ENCODE assay signal across 8 mouse cellular contexts in the genomic region with DNA sequence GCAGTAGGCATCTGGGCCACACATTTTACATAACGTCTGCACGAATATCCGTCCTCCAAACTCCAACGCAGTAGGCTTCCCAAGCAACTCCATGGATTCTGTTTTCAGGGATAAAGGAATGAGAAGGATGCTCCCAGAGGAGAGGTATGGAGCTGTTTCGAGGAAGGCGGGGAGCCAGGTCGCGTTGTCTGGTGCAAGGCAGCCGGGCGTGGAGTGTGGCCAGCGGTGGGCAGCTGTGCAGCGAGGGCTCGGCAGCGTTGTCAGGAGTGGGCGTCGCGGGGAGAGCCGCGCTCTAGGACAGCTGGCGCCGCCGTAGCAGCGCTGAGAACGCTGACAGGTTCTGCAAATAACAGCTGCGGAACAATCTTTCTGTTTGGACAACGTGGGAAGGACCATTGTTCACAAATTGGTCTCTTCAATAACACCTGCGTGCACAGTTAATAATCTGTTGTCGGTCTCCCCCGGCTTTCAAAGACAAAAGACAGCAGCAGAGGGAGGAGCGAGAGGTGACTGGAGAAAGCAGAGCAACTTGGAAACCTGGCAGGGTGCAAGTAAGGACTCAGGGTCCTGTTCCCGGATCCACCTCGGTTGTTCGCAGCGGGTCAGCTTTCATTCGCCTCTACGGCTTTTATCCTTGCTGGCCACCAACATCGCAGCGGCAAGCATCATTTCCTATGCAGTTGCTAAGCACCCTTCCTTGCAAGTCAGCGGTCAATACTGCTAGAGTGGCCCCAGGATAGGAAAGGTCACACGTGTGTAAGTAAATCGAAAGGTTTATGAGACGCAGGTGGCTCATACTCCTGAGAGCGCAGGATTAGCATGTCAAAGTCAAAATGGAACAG.
DNase-seq lines count a peak whose midpoint lies in the region; ATAC-seq and TF ChIP-seq lines count a peak whose summit lies in the region.

No protein-coding gene starts in this region.

- peaks cover 35% of the 10 kb centered on the region for H3K4me1 ChIP-seq in kidney, embryonic 16.5 days (ENCODE audit: insufficient read depth, low read length)
- H3K4me1 ChIP-seq in heart, embryonic 14.5 days (ENCODE audit: control insufficient read depth in 2 of 2, insufficient read depth in 2 of 2, low read length in 2 of 2), result peaks cover 11 to 16% of the 10 kb centered on the region in 2 experiments; a peak in 3 of 4 replicates
- peaks cover 51% of the 10 kb centered on the region for H3K4me1 ChIP-seq in midbrain, embryonic 12.5 days

- DNase-seq in kidney, adult 8-10 months, result no peak
- DNase-seq in embryo, embryonic 10 days (ENCODE audit: low spot score), result peak; percentile 75
- DNase-seq in left cerebral cortex, adult 2 months (ENCODE audit: extremely low spot score in 1 of 2, low spot score in 2 of 2), result peak; percentile 54 to 69
- DNase-seq in thymus, postnatal 4 days, result peak; percentile 55
- DNase-seq in cerebellum, adult 9-11 months, result no peak

- TF ChIP-seq CTCF in left cerebral cortex, adult 2 months (IDR thresholded peaks at IDR 0.05), result no peak

- no peak overlapping the region for H3K27ac ChIP-seq in kidney, embryonic 16.5 days (ENCODE audit: low read length)
- H3K27ac ChIP-seq in heart, embryonic 14.5 days (replicated peaks in 1 of 2; ENCODE audit: control insufficient read depth in 1 of 2, insufficient read depth in 1 of 2, low read depth in 2 of 2, low read length in 2 of 2), result no peak overlapping the region
- peak overlapping the region; percentile 89 for H3K27ac ChIP-seq in left cerebral cortex, adult 2 months
- peak overlapping the region; percentile 63 for H3K27ac ChIP-seq in midbrain, embryonic 12.5 days (replicated peaks)

- intact Hi-C loops in left cerebral cortex, adult 2 months (cut with DNase I), result no loop called here

- H3K9me3 ChIP-seq in kidney, embryonic 16.5 days (ENCODE audit: low read length), result no peaks in the 10 kb centered on the region
- no peaks in the 10 kb centered on the region for H3K9me3 ChIP-seq in heart, embryonic 14.5 days (ENCODE audit: control insufficient read depth, low read length)
- no peaks in the 10 kb centered on the region for H3K9me3 ChIP-seq in midbrain, embryonic 12.5 days

- H3K27me3 ChIP-seq in kidney, embryonic 16.5 days (ENCODE audit: insufficient read depth, low read length), result no peaks in the 10 kb centered on the region
- no peaks in the 10 kb centered on the region for H3K27me3 ChIP-seq in heart, embryonic 14.5 days (ENCODE audit: control insufficient read depth, insufficient read depth, low read length)
- peaks cover 34% of the 10 kb centered on the region for H3K27me3 ChIP-seq in midbrain, embryonic 12.5 days

- no peak for ATAC-seq in kidney, embryonic 16.5 days (ENCODE audit: low FRiP score, low TSS enrichment)
- no peak for ATAC-seq in heart, embryonic 14.5 days (ENCODE audit: insufficient number of reproducible peaks, insufficient read depth, low FRiP score, low read depth)
- peak; percentile 69 for ATAC-seq in midbrain, embryonic 12.5 days (ENCODE audit: low FRiP score, low read depth)

- 1% methylated on average over 43 of the region's 43 CpGs for WGBS in kidney, embryonic 16.5 days
- WGBS in heart, embryonic 14.5 days, result under 1% methylated on average over 43 of the region's 43 CpGs
- WGBS in midbrain, embryonic 12.5 days, result under 1% methylated on average over 43 of the region's 43 CpGs

- peak overlapping the region; percentile 41 for H3K4me3 ChIP-seq in kidney, embryonic 16.5 days (ENCODE audit: low read length)
- H3K4me3 ChIP-seq in heart, embryonic 14.5 days (ENCODE audit: control insufficient read depth in 1 of 2, insufficient read depth in 1 of 2, low read depth in 1 of 2, low read length in 2 of 2), result peak overlapping the region; percentile 42 to 45
- H3K4me3 ChIP-seq in left cerebral cortex, adult 2 months, result peak overlapping the region; percentile 53
- H3K4me3 ChIP-seq in midbrain, embryonic 12.5 days, result peak overlapping the region; percentile 38

- H3K36me3 ChIP-seq in kidney, embryonic 16.5 days (ENCODE audit: insufficient read depth, low read length), result no peaks in the 10 kb centered on the region
- H3K36me3 ChIP-seq in heart, embryonic 14.5 days (ENCODE audit: control insufficient read depth, insufficient read depth, low read length), result no peaks in the 10 kb centered on the region
- H3K36me3 ChIP-seq in midbrain, embryonic 12.5 days, result no peaks in the 10 kb centered on the region

- H3K4me2 ChIP-seq in kidney, embryonic 16.5 days (replicated peaks; ENCODE audit: low read depth, low read length), result peak overlapping the region; percentile 64
- peak overlapping the region; percentile 96 for H3K4me2 ChIP-seq in heart, embryonic 14.5 days (ENCODE audit: low read length)
- H3K4me2 ChIP-seq in midbrain, embryonic 12.5 days (replicated peaks), result peak overlapping the region; percentile 68

- H3K9ac ChIP-seq in kidney, embryonic 16.5 days (replicated peaks; ENCODE audit: low read length), result peak overlapping the region; percentile 45
- H3K9ac ChIP-seq in heart, embryonic 14.5 days (ENCODE audit: low read length), result peak overlapping the region; percentile 51
- peak overlapping the region; percentile 46 for H3K9ac ChIP-seq in midbrain, embryonic 12.5 days (replicated peaks)

Comparison
In these comparisons a context has a peak if more than half of its experiments do, and no peak if none do; other contexts are left out.
1. H3K27ac ChIP-seq: peak in left cerebral cortex, adult 2 months (single experiment) and midbrain, embryonic 12.5 days (single experiment); none in kidney, embryonic 16.5 days (single experiment) and heart, embryonic 14.5 days (0 of 2).
2. DNase-seq: peak in embryo, embryonic 10 days (single experiment), left cerebral cortex, adult 2 months (2 of 2) and thymus, postnatal 4 days (single experiment); none in kidney, adult 8-10 months (0 of 2) and cerebellum, adult 9-11 months (single experiment).
3. Peak in every context shown above with its lines, with median percentiles within 50 percentile points of each other: H3K4me2 ChIP-seq, H3K4me3 ChIP-seq and H3K9ac ChIP-seq.